In genomic region chr14:30714799-30715617, GRCm38 (mm10) we compare ENCODE assay signal across 8 mouse cellular contexts. TPM values are rescaled to one million over a fixed set of nuclear protein-coding genes. Genes with fewer than 3 reads are reported as not detected.
DNase-seq lines count a peak whose midpoint lies in the region; ATAC-seq and TF ChIP-seq lines count a peak whose summit lies in the region.

Gene Sfmbt1, plus strand, starts transcription at chr14:30714849.

- peak within 1 kb of the TSS; percentile 87 for H3K4me3 ChIP-seq in bone marrow, adult 2 months (replicated peaks; ENCODE audit: control insufficient read depth, low read depth, low read length)
- H3K4me3 ChIP-seq in forebrain, embryonic 13.5 days = peak within 1 kb of the TSS; percentile 97
- H3K4me3 ChIP-seq in hindbrain, embryonic 14.5 days (replicated peaks; ENCODE audit: low read length) = peak within 1 kb of the TSS; percentile 83
- H3K4me3 ChIP-seq in limb, embryonic 12.5 days (replicated peaks) = peak within 1 kb of the TSS; percentile 87
- peak within 1 kb of the TSS; percentile 89 for H3K4me3 ChIP-seq in midbrain, embryonic 14.5 days (replicated peaks; ENCODE audit: low read depth, low read length)

- TF ChIP-seq POLR2A in bone marrow, adult 2 months (IDR thresholded peaks at IDR 0.05; ENCODE audit: borderline replicate concordance, control insufficient read depth, low read depth, low read length) = peak; percentile 40; the same call in 1 of the 2 replicates

- H3K4me1 ChIP-seq in bone marrow, adult 2 months (ENCODE audit: control insufficient read depth, insufficient read depth, low read length) = no peaks in the 10 kb centered on the region; the same call in none of the 2 replicates
- peaks cover 20% of the 10 kb centered on the region for H3K4me1 ChIP-seq in forebrain, embryonic 13.5 days
- H3K4me1 ChIP-seq in hindbrain, embryonic 14.5 days (replicated peaks; ENCODE audit: control insufficient read depth, insufficient read depth, low read length) = peaks cover 10% of the 10 kb centered on the region
- H3K4me1 ChIP-seq in limb, embryonic 12.5 days (replicated peaks) = peaks cover 10% of the 10 kb centered on the region; the same call in 1 of the 2 replicates
- H3K4me1 ChIP-seq in midbrain, embryonic 14.5 days (ENCODE audit: control insufficient read depth, insufficient read depth, low read length) = peaks cover 9% of the 10 kb centered on the region; the same call in 1 of the 2 replicates

- no peaks in the 10 kb centered on the region for H3K9me3 ChIP-seq in forebrain, embryonic 13.5 days (replicated peaks)
- H3K9me3 ChIP-seq in hindbrain, embryonic 14.5 days (ENCODE audit: control insufficient read depth, low read length) = no peaks in the 10 kb centered on the region
- H3K9me3 ChIP-seq in limb, embryonic 12.5 days = no peaks in the 10 kb centered on the region
- H3K9me3 ChIP-seq in midbrain, embryonic 14.5 days (ENCODE audit: control insufficient read depth, low read length) = no peaks in the 10 kb centered on the region

- no peaks in the 10 kb centered on the region for H3K36me3 ChIP-seq in forebrain, embryonic 13.5 days (ENCODE audit: poor library complexity, severe bottlenecking)
- H3K36me3 ChIP-seq in hindbrain, embryonic 14.5 days (replicated peaks; ENCODE audit: control insufficient read depth, insufficient read depth) = no peaks in the 10 kb centered on the region
- H3K36me3 ChIP-seq in limb, embryonic 12.5 days = no peaks in the 10 kb centered on the region
- H3K36me3 ChIP-seq in midbrain, embryonic 14.5 days (ENCODE audit: control insufficient read depth, insufficient read depth, low read length) = no peaks in the 10 kb centered on the region

- TF ChIP-seq CTCF in bone marrow, adult 2 months (IDR thresholded peaks at IDR 0.05; ENCODE audit: control insufficient read depth, insufficient read depth, low read length) = no peak

- H3K27me3 ChIP-seq in forebrain, embryonic 13.5 days = 0 out of 2 replicates have a peak, but pooled peaks cover 6% of the 10 kb centered on the region
- H3K27me3 ChIP-seq in hindbrain, embryonic 14.5 days (ENCODE audit: control insufficient read depth, insufficient read depth, low read length) = no peaks in the 10 kb centered on the region
- peaks cover 18% of the 10 kb centered on the region for H3K27me3 ChIP-seq in limb, embryonic 12.5 days
- no peaks in the 10 kb centered on the region for H3K27me3 ChIP-seq in midbrain, embryonic 14.5 days (ENCODE audit: control insufficient read depth, insufficient read depth, low read length)

- peak within 1 kb of the TSS; percentile 69; the same call in 1 of the 2 replicates for H3K27ac ChIP-seq in bone marrow, adult 2 months (ENCODE audit: control insufficient read depth, insufficient read depth, low read depth, low read length, poor library complexity)
- peak within 1 kb of the TSS; percentile 95 for H3K27ac ChIP-seq in forebrain, embryonic 13.5 days
- peak within 1 kb of the TSS; percentile 85 for H3K27ac ChIP-seq in hindbrain, embryonic 14.5 days
- H3K27ac ChIP-seq in limb, embryonic 12.5 days = peak within 1 kb of the TSS; percentile 95
- peak within 1 kb of the TSS; percentile 93 for H3K27ac ChIP-seq in midbrain, embryonic 14.5 days (replicated peaks; ENCODE audit: low read depth, low read length)

- peak; percentile 74 for ATAC-seq in forebrain, embryonic 13.5 days
- peak; percentile 73 for ATAC-seq in hindbrain, embryonic 14.5 days (ENCODE audit: low FRiP score)
- ATAC-seq in limb, embryonic 12.5 days (ENCODE audit: insufficient number of reproducible peaks, insufficient read depth, low FRiP score, low TSS enrichment, low read depth) = peak; percentile 71; the same call in 1 of the 2 replicates
- ATAC-seq in midbrain, embryonic 14.5 days (ENCODE audit: low FRiP score, low TSS enrichment) = peak; percentile 73

- DNase-seq in right cerebral cortex, adult 2 months (ENCODE audit: low spot score in 2 of 2) = peak; percentile 12 to 25
- DNase-seq in right cerebral cortex, postnatal 36 days (ENCODE audit: low spot score in 2 of 2) = no peak
- DNase-seq in hindbrain, embryonic 14.5 days (ENCODE audit: low spot score) = peak; percentile 36
- DNase-seq in midbrain, embryonic 14.5 days = peak; percentile 73
- DNase-seq in thymus, postnatal 36 days = no peak

- peak within 1 kb of the TSS; percentile 66 for H3K4me2 ChIP-seq in forebrain, embryonic 13.5 days
- H3K4me2 ChIP-seq in hindbrain, embryonic 14.5 days (replicated peaks) = peak within 1 kb of the TSS; percentile 75
- peak within 1 kb of the TSS; percentile 80 for H3K4me2 ChIP-seq in limb, embryonic 12.5 days
- peak within 1 kb of the TSS; percentile 73 for H3K4me2 ChIP-seq in midbrain, embryonic 14.5 days (ENCODE audit: low read length)

- WGBS in bone marrow, adult 2 months = 5% methylated on average over 87 of the region's 87 CpGs
- WGBS in forebrain, embryonic 13.5 days = 2% methylated on average over 73 of the region's 87 CpGs
- 2% methylated on average over 77 of the region's 87 CpGs for whole genome bisulfite sequencing in hindbrain, embryonic 14.5 days
- 2% methylated on average over 84 of the region's 87 CpGs for WGBS in limb, embryonic 12.5 days
- WGBS in midbrain, embryonic 14.5 days = 2% methylated on average over 85 of the region's 87 CpGs

- peak within 1 kb of the TSS; percentile 93 for H3K9ac ChIP-seq in forebrain, embryonic 13.5 days
- peak within 1 kb of the TSS; percentile 77 for H3K9ac ChIP-seq in hindbrain, embryonic 14.5 days
- H3K9ac ChIP-seq in limb, embryonic 12.5 days (replicated peaks) = peak within 1 kb of the TSS; percentile 89
- peak within 1 kb of the TSS; percentile 81 for H3K9ac ChIP-seq in midbrain, embryonic 14.5 days (replicated peaks; ENCODE audit: low read length)

RNA-seq across cellular contexts. Expression of gene Sfmbt1, which starts in this region (rescaled TPM):
- 7.7 and 8.9 TPM in 2 replicates for polyA plus RNA-seq in bone marrow, adult 2 months (2011; ENCODE audit: insufficient read depth, insufficient read length, low replicate concordance, missing spikeins)
- polyA plus RNA-seq in forebrain, embryonic 13.5 days (2015; fragmentation: Nextera tagmentation; extraction: Ambion mirVana) = 23.5 and 25.8 TPM in 2 replicates
- polyA plus RNA-seq in hindbrain, embryonic 14.5 days (2014; fragmentation: Nextera tagmentation; extraction: Ambion mirVana) = 19.8 and 20.0 TPM in 2 replicates
- 16.9 and 18.1 TPM in 2 replicates for polyA plus RNA-seq in limb, embryonic 12.5 days (2016; fragmentation: Nextera tagmentation; extraction: Ambion mirVana)
- 17.0 and 20.9 TPM in 2 replicates for polyA plus RNA-seq in midbrain, embryonic 14.5 days (2014; fragmentation: Nextera tagmentation; extraction: Ambion mirVana)

Comparison
In these comparisons a context has a peak if more than half of its experiments do, and no peak if none do; other contexts are left out.
1. DNase-seq: peak in right cerebral cortex, adult 2 months (2 of 2), hindbrain, embryonic 14.5 days (single experiment) and midbrain, embryonic 14.5 days (single experiment); none in right cerebral cortex, postnatal 36 days (0 of 2) and thymus, postnatal 36 days (0 of 2).
2. Peak in every context shown above with its lines, with median percentiles within 50 percentile points of each other: H3K27ac ChIP-seq, H3K4me3 ChIP-seq, ATAC-seq, H3K4me2 ChIP-seq and H3K9ac ChIP-seq.